Mouse (Mus musculus): ENCODE data around the gene Gm45717. TPM values are rescaled to one million over a fixed set of nuclear protein-coding genes. Genes with fewer than 3 reads are reported as not detected.
A peak's percentile ranks its signal among the peaks of the same experiment; 100 is the strongest.

Gm45717 gene
- polyA plus RNA-seq, 1 experiment: not detected

GRCm38 (mm10) chr7:140942811-140943210 lies 12.9 kb downstream of the Gm45717 start:
- H3K36me3 ChIP-seq (ENCODE audit: control insufficient read depth, insufficient read depth, low read length): no peaks in the 10 kb centered on the region
- no peaks in the 10 kb centered on the region for H3K27me3 ChIP-seq (replicated peaks; ENCODE audit: control insufficient read depth, insufficient read depth, low read length)
- H3K4me3 ChIP-seq (ENCODE audit: insufficient read depth, low read depth, low read length): no peak overlapping the region
- WGBS: 90% methylated on average over 10 of the region's 10 CpGs
- DNase-seq: no peak
- no peak overlapping the region for H3K27ac ChIP-seq (ENCODE audit: insufficient read depth, low read depth, low read length)
- no peak for TF ChIP-seq POLR2A (IDR thresholded peaks at IDR 0.05; ENCODE audit: low read depth, low read length)
- TF ChIP-seq CTCF (conservative IDR thresholded peaks at IDR 0.05; ENCODE audit: insufficient read depth, insufficient read length, low read depth, low read length): no peak
- H3K4me1 ChIP-seq (ENCODE audit: control insufficient read depth, insufficient read depth, low read length): no peaks in the 10 kb centered on the region; the same call in 1 of the 2 replicates

DNA sequence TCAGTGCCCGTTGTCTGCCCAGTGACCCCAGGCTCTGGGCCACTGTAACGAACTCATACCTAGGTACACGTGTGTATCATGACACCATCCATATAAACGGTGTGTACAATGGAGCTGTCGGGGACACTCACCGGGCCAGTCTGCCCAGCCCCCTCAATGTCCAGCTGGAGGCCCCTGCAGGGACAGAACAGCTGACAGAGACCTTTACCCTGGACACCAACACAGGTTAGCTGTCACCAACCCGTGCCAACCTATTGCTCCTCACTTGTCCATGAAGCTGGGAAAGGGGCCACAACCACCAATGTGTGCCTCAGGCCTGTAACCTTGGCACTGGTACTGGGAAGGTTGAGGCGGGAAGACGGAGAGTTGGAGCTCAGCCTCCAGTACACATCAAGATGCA lies 13.4 kb downstream of the Gm45717 start:
- Histone ChIP-seq H3K27me3 (replicated peaks; ENCODE audit: control insufficient read depth, insufficient read depth, low read length) (no peaks in the 10 kb centered on the region), H3K36me3 (ENCODE audit: control insufficient read depth, insufficient read depth, low read length) (no peaks in the 10 kb centered on the region), H3K27ac (ENCODE audit: insufficient read depth, low read depth, low read length) (peak overlapping the region; percentile 81), H3K4me3 (ENCODE audit: insufficient read depth, low read depth, low read length) (peak overlapping the region; percentile 66), H3K4me1 (ENCODE audit: control insufficient read depth, insufficient read depth, low read length) (no peaks in the 10 kb centered on the region; the same call in 1 of the 2 replicates)
- peak; percentile 39 for DNase-seq
- TF ChIP-seq CTCF (conservative IDR thresholded peaks at IDR 0.05; ENCODE audit: insufficient read depth, insufficient read length, low read depth, low read length): no peak
- TF ChIP-seq POLR2A (IDR thresholded peaks at IDR 0.05; ENCODE audit: low read depth, low read length): no peak
- 25% methylated on average over 9 of the region's 9 CpGs for WGBS

- TF ChIP-seq CTCF (conservative IDR thresholded peaks at IDR 0.05; ENCODE audit: insufficient read depth, insufficient read length, low read depth, low read length): peak; percentile 84
- TF ChIP-seq POLR2A (IDR thresholded peaks at IDR 0.05; ENCODE audit: low read depth, low read length): peak; percentile 30
- DNase-seq: peak; percentile 93
- no peaks in the 10 kb centered on the region for H3K36me3 ChIP-seq (ENCODE audit: control insufficient read depth, insufficient read depth, low read length)
- H3K4me1 ChIP-seq (ENCODE audit: control insufficient read depth, insufficient read depth, low read length): no peaks in the 10 kb centered on the region; the same call in 1 of the 2 replicates
- H3K27me3 ChIP-seq (replicated peaks; ENCODE audit: control insufficient read depth, insufficient read depth, low read length): no peaks in the 10 kb centered on the region
- H3K27ac ChIP-seq (ENCODE audit: insufficient read depth, low read depth, low read length): peak within 1 kb of the TSS; percentile 94
- WGBS: under 1% methylated on average over 33 of the region's 33 CpGs
- peak within 1 kb of the TSS; percentile 66 for H3K4me3 ChIP-seq (ENCODE audit: insufficient read depth, low read depth, low read length)
These were observed 14.3 kb downstream of the Gm45717 start, which contains the start of gene Pgghg for GRCm38 (mm10) chr7:140941222-140942051. Gene Pgghg, plus strand, starts transcription at chr7:140941391.

DNA sequence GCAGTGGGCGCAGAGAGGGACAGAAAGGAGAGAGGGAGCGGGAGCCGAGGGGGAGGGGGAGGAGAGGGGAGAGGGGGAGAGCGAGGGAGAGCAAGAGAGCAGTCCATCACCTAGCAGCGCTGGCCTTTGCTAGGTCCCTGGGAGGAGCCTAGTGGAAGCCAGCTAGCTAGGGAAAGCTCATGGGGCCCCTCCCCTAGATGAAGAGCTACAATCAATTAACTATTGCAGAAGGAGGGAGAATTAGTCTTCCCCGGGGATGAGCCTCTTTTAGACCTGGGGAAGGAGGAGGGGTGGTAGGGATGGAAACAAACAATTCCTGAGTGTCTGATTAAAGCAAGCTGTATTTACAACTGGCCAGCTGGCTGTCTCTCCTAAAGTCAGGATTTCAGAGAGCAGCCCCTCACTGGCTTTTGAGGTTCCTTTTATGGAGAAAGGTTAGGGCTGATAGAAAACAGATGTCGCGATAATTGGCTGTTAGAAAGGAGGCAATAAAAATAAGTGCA lies 16.0 kb downstream of the Gm45717 start:
- Histone ChIP-seq H3K4me1 (ENCODE audit: control insufficient read depth, insufficient read depth, low read length) (no peaks in the 10 kb centered on the region; the same call in 1 of the 2 replicates), H3K4me3 (ENCODE audit: insufficient read depth, low read depth, low read length) (no peak overlapping the region), H3K27me3 (replicated peaks; ENCODE audit: control insufficient read depth, insufficient read depth, low read length) (no peaks in the 10 kb centered on the region), H3K27ac (ENCODE audit: insufficient read depth, low read depth, low read length) (no peak overlapping the region), H3K36me3 (ENCODE audit: control insufficient read depth, insufficient read depth, low read length) (no peaks in the 10 kb centered on the region)
- 37% methylated on average over 7 of the region's 8 CpGs for WGBS
- TF ChIP-seq POLR2A (IDR thresholded peaks at IDR 0.05; ENCODE audit: low read depth, low read length): no peak
- no peak for TF ChIP-seq CTCF (conservative IDR thresholded peaks at IDR 0.05; ENCODE audit: insufficient read depth, insufficient read length, low read depth, low read length)
- DNase-seq: peak; percentile 49

DNA sequence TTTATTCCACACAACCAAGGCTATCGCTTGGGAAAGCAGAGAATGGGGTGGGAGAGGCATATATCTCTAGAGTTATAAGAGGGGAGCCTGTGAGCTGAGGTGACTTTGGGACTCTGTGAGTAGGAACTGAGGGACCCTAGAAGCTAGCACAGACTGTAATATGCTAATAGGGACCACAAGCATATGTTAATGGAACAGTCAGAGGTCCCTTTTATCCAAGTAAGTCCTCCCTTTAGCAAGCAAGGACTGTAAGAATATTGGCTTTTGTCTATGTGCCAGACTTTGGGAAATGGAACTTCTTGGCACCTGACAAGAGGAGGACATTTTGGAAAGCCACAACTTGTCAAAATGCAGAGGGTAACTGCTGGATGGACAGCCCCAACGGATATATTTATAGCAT lies 16.8 kb downstream of the Gm45717 start:
- TF ChIP-seq POLR2A (IDR thresholded peaks at IDR 0.05; ENCODE audit: low read depth, low read length) (no peak), CTCF (conservative IDR thresholded peaks at IDR 0.05; ENCODE audit: insufficient read depth, insufficient read length, low read depth, low read length) (no peak)
- Histone ChIP-seq H3K27me3 (replicated peaks; ENCODE audit: control insufficient read depth, insufficient read depth, low read length) (no peaks in the 10 kb centered on the region), H3K4me1 (ENCODE audit: control insufficient read depth, insufficient read depth, low read length) (no peaks in the 10 kb centered on the region; the same call in 1 of the 2 replicates), H3K36me3 (ENCODE audit: control insufficient read depth, insufficient read depth, low read length) (no peaks in the 10 kb centered on the region), H3K4me3 (ENCODE audit: insufficient read depth, low read depth, low read length) (no peak overlapping the region), H3K27ac (ENCODE audit: insufficient read depth, low read depth, low read length) (no peak overlapping the region)
- 50% methylated on average over 2 of the region's 2 CpGs for WGBS
- no peak for DNase-seq

GRCm38 (mm10) chr7:140938436-140938835 lies 17.3 kb downstream of the Gm45717 start:
- TF ChIP-seq CTCF (conservative IDR thresholded peaks at IDR 0.05; ENCODE audit: insufficient read depth, insufficient read length, low read depth, low read length) (peak; percentile 67), POLR2A (IDR thresholded peaks at IDR 0.05; ENCODE audit: low read depth, low read length) (no peak)
- no peak overlapping the region for H3K4me3 ChIP-seq (ENCODE audit: insufficient read depth, low read depth, low read length)
- no peak overlapping the region for H3K27ac ChIP-seq (ENCODE audit: insufficient read depth, low read depth, low read length)
- DNase-seq: peak; percentile 42
- H3K4me1 ChIP-seq (ENCODE audit: control insufficient read depth, insufficient read depth, low read length): no peaks in the 10 kb centered on the region; the same call in 1 of the 2 replicates
- no peaks in the 10 kb centered on the region for H3K36me3 ChIP-seq (ENCODE audit: control insufficient read depth, insufficient read depth, low read length)
- WGBS: 52% methylated on average over 3 of the region's 3 CpGs
- no peaks in the 10 kb centered on the region for H3K27me3 ChIP-seq (replicated peaks; ENCODE audit: control insufficient read depth, insufficient read depth, low read length)

DNA sequence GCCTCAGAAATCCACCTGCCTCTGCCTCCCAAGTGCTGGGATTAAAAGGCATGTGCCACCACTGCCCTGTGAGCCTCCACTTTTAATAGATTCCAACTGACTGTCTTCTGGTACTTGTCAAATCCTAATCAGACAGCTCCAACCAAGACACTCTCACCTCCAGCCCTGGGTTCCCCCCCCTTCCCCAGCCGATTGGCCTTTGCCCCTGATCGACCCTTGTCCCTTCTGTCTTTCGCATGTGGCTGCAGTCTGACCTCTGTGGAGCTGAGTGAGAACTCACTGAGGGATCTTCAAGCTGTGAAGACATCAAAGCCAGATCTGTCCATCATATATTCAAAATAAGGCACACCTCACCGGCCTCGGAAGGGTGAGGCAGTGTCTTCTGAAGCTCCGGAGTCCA lies 28.6 kb downstream of the Gm45717 start:
- H3K27ac ChIP-seq (ENCODE audit: insufficient read depth, low read depth, low read length): no peak overlapping the region
- peak; percentile 52 for DNase-seq
- WGBS: 66% methylated on average over 6 of the region's 6 CpGs
- H3K4me1 ChIP-seq (ENCODE audit: control insufficient read depth, insufficient read depth, low read length): peaks cover 13% of the 10 kb centered on the region
- no peaks in the 10 kb centered on the region; the same call in 1 of the 2 replicates for H3K36me3 ChIP-seq (ENCODE audit: control insufficient read depth, insufficient read depth, low read length)
- H3K4me3 ChIP-seq (ENCODE audit: insufficient read depth, low read depth, low read length): no peak overlapping the region
- TF ChIP-seq CTCF (conservative IDR thresholded peaks at IDR 0.05; ENCODE audit: insufficient read depth, insufficient read length, low read depth, low read length): no peak
- TF ChIP-seq POLR2A (IDR thresholded peaks at IDR 0.05; ENCODE audit: low read depth, low read length): no peak
- no peaks in the 10 kb centered on the region for H3K27me3 ChIP-seq (replicated peaks; ENCODE audit: control insufficient read depth, insufficient read depth, low read length)
